Mouse (Mus musculus): ENCODE measurements at regions not wholly inside any gene's neighbourhood (a gene's known extent, or its start where the extent isn't known, plus 50 kb on each side); places are given as distances from the start of the nearest gene placed in this dataset.

DNA sequence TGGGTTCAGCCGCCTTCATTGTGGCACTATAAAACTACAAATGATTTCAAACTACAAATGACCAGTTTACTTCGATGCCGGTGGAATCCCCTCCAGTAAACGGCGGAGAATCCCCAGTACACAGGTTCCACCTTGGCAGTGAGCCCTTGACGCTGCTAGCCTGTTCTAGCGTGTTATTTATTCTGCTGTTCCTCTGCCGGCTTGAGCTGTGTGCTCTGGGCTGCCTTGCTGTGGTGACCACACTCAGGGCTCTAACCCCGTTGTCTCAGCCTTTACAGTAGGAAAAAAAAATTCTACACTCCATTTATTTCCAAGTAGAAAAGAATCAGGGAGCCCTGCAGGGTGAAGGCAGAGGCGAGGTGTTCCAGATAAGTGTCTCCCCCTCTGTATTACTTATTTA lies 80.1 kb upstream of the Pcdh8 start:
- H3K9ac ChIP-seq (replicated peaks): no peak overlapping the region
- WGBS: 70% methylated on average over 10 of the region's 10 CpGs
- no peaks in the 10 kb centered on the region for H3K9me3 ChIP-seq
- ATAC-seq (ENCODE audit: low FRiP score, low read depth): no peak
- H3K27ac ChIP-seq (replicated peaks): no peak overlapping the region
- peaks cover 24% of the 10 kb centered on the region for H3K4me1 ChIP-seq
- no peaks in the 10 kb centered on the region for H3K36me3 ChIP-seq
- peaks cover 62% of the 10 kb centered on the region for H3K27me3 ChIP-seq
- no peak overlapping the region for H3K4me3 ChIP-seq
- no peak overlapping the region for H3K4me2 ChIP-seq (replicated peaks)

DNA sequence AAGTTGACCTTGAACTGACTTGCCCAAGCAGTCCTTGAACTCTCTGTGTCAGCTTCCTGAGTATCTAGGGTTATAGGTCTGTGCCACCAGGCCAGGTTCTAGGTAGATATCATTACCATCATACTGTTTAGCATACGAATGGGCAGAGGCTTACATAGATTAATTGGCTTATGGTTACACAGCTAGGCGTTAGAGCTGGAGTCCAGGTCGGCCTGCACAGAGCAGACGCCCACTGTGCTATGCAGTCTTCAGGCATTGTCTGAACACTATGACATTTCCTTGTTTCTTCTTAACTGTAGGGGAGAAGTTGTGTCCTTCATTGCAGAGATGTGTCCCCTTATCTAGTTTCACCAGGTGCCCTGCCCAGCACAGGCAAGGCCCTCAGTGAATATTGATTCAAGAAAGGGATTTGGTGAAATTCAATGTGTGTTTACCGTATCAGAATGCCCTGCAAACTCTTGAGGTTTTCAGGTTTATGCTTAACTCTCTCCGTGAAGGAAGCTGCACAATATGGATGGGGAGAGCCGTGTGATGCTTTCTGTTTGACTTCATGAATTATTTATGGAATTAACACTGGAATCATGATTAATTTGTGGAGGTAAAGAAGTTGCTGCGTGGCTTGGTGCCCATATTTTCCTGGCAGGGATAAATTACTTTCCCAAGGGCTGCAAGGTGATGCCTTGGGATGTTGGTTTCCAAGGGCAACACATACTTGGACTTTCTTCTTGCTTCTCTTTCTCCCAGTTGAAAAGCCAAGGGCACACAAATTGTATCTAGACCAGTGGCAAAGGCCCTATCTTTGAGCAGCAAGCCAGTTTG lies 78.7 kb upstream of the Pcdh8 start:
- peaks cover 24% of the 10 kb centered on the region for H3K4me1 ChIP-seq
- no peaks in the 10 kb centered on the region for H3K9me3 ChIP-seq
- no peak overlapping the region for H3K4me3 ChIP-seq
- ATAC-seq (ENCODE audit: low FRiP score, low read depth): no peak
- no peak overlapping the region for H3K27ac ChIP-seq (replicated peaks)
- H3K27me3 ChIP-seq: peaks cover 76% of the 10 kb centered on the region
- no peak overlapping the region for H3K4me2 ChIP-seq (replicated peaks)
- 46% methylated on average over 8 of the region's 8 CpGs for WGBS
- H3K9ac ChIP-seq (replicated peaks): no peak overlapping the region
- H3K36me3 ChIP-seq: no peaks in the 10 kb centered on the region

DNA sequence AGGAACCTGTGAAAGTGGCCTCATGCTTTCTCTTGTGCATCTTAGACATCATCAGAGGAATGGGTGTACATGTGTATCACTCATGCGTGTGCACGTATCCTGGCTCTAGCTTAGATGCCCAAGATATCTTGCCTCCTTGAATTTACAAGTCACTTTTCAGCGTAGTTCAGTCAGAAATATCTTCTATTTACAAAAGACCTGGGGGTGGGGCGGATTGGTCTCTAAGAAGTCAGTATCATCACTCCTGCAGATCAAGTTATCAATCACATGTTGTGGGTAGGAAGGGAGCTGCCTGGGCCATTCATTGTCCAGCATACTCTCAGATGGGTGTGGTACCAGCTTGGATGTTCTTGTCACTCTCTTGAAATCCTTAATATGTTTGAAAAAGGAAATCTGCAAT lies 77.0 kb upstream of the Pcdh8 start:
- no peak for ATAC-seq (ENCODE audit: low FRiP score, low read depth)
- Histone ChIP-seq H3K36me3 (no peaks in the 10 kb centered on the region), H3K9me3 (no peaks in the 10 kb centered on the region), H3K27me3 (peaks cover 75% of the 10 kb centered on the region), H3K4me1 (peaks cover 30% of the 10 kb centered on the region), H3K9ac (replicated peaks) (no peak overlapping the region), H3K4me3 (no peak overlapping the region), H3K27ac (replicated peaks) (no peak overlapping the region), H3K4me2 (replicated peaks) (no peak overlapping the region)
- 82% methylated on average over 4 of the region's 4 CpGs for WGBS

DNA sequence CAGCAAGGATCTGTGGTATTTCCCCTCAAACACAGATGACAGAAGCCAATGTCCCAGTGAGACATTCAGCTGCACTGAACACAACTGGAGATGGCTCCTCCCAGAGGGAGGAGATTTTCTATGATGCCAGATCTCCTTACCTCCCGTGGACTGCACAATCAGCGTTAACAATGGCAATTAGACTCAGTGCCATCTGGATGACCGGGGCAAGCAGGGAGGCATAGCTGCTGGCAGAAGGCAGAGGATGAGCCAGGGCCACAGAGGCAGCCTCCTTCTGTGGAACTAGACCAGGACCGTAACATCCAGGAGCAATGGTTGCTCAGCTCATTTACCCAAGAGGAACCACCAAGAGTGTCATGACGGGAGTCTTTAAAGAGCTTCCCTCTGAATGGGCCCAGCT lies 73.2 kb upstream of the Pcdh8 start:
- Histone ChIP-seq H3K4me3 (no peak overlapping the region), H3K4me2 (replicated peaks) (no peak overlapping the region), H3K27ac (replicated peaks) (no peak overlapping the region), H3K4me1 (peaks cover 23% of the 10 kb centered on the region), H3K9ac (replicated peaks) (no peak overlapping the region), H3K9me3 (no peaks in the 10 kb centered on the region), H3K27me3 (peaks cover 68% of the 10 kb centered on the region), H3K36me3 (no peaks in the 10 kb centered on the region)
- WGBS: 76% methylated on average over 5 of the region's 5 CpGs
- no peak for ATAC-seq (ENCODE audit: low FRiP score, low read depth)

DNA sequence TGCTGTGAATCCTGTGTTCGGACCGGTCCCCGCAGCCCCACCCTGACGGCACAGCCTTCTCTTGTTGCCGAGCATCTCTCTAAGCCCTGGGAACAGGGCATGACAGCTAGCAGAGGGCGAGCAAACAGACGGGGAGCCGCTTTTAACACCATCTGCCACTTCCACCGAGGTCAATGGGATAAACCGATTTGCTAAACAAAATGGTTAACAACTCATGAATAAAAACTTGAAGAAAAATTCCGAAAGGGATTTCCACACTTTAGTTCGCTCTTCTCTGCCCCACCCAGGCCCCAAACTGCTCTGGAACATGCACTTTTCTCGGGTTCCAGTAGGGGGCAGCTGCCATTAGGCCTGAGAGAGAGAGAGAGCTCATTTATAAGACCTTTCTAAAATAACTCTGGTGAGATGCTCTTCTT lies 72.0 kb upstream of the Pcdh8 start:
- H3K36me3 ChIP-seq: no peaks in the 10 kb centered on the region
- peak; percentile 95 for ATAC-seq (ENCODE audit: low FRiP score, low read depth)
- H3K4me3 ChIP-seq: no peak overlapping the region
- peaks cover 76% of the 10 kb centered on the region for H3K27me3 ChIP-seq
- no peaks in the 10 kb centered on the region for H3K9me3 ChIP-seq
- peak overlapping the region; percentile 33 for H3K4me2 ChIP-seq (replicated peaks)
- H3K27ac ChIP-seq (replicated peaks): peak overlapping the region; percentile 56
- H3K9ac ChIP-seq (replicated peaks): no peak overlapping the region
- H3K4me1 ChIP-seq: peaks cover 26% of the 10 kb centered on the region
- whole genome bisulfite sequencing: 4% methylated on average over 13 of the region's 13 CpGs

DNA sequence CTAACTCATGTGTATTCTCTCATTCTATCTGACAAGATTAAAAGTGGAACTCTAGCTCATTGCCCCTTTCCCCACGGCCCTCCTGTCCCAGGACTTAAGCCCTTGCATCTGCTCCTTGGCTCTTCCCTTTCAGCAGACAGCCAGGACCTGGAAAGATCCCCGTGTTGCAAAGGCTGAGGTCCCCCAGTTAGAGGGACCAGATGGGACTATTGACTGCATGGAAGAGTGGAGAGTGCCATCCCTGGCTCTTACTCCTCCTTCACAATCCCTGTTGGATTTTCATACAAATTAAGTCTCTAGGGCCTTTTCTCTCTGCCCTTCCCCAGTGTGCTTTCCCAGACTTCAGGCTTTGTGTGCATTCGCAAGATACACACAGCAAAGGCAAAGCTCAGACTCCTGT lies 71.6 kb upstream of the Pcdh8 start:
- H3K36me3 ChIP-seq: no peaks in the 10 kb centered on the region
- no peak overlapping the region for H3K9ac ChIP-seq (replicated peaks)
- 5% methylated on average over 3 of the region's 3 CpGs for WGBS
- H3K27me3 ChIP-seq: peaks cover 77% of the 10 kb centered on the region
- H3K9me3 ChIP-seq: no peaks in the 10 kb centered on the region
- peak; percentile 83 for ATAC-seq (ENCODE audit: low FRiP score, low read depth)
- peaks cover 30% of the 10 kb centered on the region for H3K4me1 ChIP-seq
- H3K4me2 ChIP-seq (replicated peaks): peak overlapping the region; percentile 33
- H3K4me3 ChIP-seq: no peak overlapping the region
- H3K27ac ChIP-seq (replicated peaks): peak overlapping the region; percentile 56

DNA sequence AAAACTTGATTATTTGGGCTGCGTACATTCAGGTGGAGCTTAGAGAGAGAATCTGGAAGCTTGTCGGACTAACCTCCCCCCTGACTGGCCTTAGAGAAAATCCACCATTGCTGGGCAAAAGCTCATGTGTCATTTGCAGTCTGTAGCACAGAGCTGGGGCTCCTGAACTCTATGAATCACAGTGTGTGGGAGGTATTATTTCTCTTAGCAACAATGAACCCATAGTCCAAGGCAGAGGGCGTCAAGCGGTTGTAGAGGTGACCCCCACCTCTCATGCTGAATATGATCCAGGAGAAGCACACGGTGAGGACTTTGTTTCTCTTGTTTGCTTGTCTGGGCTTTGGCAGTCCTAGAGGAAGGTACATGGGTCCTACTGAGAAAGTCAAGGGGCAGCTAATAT lies 66.0 kb upstream of the Pcdh8 start:
- no peak for ATAC-seq (ENCODE audit: low FRiP score, low read depth)
- WGBS: 52% methylated on average over 5 of the region's 5 CpGs
- Histone ChIP-seq H3K27me3 (peaks cover 52% of the 10 kb centered on the region), H3K27ac (replicated peaks) (no peak overlapping the region), H3K36me3 (no peaks in the 10 kb centered on the region), H3K9me3 (no peaks in the 10 kb centered on the region), H3K4me1 (peaks cover 24% of the 10 kb centered on the region), H3K4me2 (replicated peaks) (no peak overlapping the region), H3K9ac (replicated peaks) (no peak overlapping the region), H3K4me3 (no peak overlapping the region)

DNA sequence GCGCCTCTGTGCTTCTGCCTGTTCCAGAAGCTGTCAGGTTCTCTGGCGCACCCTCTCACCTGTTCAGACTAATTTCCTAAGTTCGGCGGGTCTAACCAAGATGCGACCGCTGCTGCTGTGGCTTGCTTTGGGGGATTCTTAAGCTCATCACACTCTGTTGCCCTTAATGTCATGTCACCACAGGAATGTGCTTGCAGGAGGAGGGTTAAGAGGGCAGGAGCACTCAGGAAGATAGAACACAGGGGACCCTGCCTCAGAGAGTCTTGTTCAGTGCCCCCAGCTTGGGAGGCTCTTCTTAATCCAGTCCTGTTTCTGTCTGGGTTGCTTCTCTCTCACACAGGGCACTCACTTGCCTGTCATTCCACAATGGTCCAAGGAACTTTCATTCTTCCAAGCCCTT lies 65.1 kb upstream of the Pcdh8 start:
- H3K36me3 ChIP-seq: no peaks in the 10 kb centered on the region
- H3K27ac ChIP-seq (replicated peaks): no peak overlapping the region
- H3K27me3 ChIP-seq: peaks cover 43% of the 10 kb centered on the region
- no peak overlapping the region for H3K9ac ChIP-seq (replicated peaks)
- no peaks in the 10 kb centered on the region for H3K9me3 ChIP-seq
- ATAC-seq (ENCODE audit: low FRiP score, low read depth): no peak
- no peak overlapping the region for H3K4me3 ChIP-seq
- H3K4me1 ChIP-seq: peaks cover 24% of the 10 kb centered on the region
- WGBS: 85% methylated on average over 5 of the region's 6 CpGs
- H3K4me2 ChIP-seq (replicated peaks): no peak overlapping the region

DNA sequence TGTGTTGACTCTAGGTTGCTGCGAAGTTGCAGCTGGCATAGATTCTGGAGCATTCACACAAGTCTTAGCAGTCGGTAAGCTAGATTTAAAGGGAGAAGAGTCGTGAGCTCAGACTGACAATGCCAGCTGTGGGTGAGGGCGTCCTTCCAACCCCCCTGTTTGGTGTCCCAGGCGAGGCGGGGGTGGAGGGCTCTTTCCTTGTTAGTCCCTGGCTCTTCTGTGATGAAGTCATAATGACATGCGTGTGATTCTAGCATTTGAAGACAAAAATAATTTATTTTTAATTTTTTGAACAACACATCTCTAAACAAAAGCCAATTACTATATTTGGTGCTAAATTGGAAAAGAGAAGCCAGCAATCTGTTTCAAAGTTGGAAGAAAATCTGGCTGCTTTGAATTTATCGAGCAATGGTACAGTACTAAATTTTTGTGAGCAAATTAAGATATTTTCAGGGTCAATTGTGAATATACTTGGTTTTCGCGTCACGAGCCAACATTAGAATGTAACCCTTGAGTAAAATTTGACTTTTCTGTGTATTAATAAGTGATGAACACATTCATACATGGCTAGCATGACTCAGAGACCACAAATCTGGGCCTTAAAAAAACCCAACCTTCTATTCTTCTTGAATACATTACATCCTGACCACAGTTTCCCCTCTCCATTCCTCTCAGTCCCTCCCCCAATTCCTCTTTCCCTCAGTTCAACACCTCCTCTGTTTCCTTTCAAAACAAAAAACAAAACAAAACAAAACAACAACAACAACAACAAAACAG lies 53.7 kb upstream of the Pcdh8 start:
- H3K4me1 ChIP-seq: peaks cover 24% of the 10 kb centered on the region
- H3K36me3 ChIP-seq: no peaks in the 10 kb centered on the region
- ATAC-seq (ENCODE audit: low FRiP score, low read depth): no peak
- H3K9ac ChIP-seq (replicated peaks): no peak overlapping the region
- no peaks in the 10 kb centered on the region for H3K9me3 ChIP-seq
- no peak overlapping the region for H3K4me3 ChIP-seq
- no peak overlapping the region for H3K27ac ChIP-seq (replicated peaks)
- H3K27me3 ChIP-seq: peaks cover 23% of the 10 kb centered on the region
- WGBS: 89% methylated on average over 11 of the region's 11 CpGs
- no peak overlapping the region for H3K4me2 ChIP-seq (replicated peaks)

DNA sequence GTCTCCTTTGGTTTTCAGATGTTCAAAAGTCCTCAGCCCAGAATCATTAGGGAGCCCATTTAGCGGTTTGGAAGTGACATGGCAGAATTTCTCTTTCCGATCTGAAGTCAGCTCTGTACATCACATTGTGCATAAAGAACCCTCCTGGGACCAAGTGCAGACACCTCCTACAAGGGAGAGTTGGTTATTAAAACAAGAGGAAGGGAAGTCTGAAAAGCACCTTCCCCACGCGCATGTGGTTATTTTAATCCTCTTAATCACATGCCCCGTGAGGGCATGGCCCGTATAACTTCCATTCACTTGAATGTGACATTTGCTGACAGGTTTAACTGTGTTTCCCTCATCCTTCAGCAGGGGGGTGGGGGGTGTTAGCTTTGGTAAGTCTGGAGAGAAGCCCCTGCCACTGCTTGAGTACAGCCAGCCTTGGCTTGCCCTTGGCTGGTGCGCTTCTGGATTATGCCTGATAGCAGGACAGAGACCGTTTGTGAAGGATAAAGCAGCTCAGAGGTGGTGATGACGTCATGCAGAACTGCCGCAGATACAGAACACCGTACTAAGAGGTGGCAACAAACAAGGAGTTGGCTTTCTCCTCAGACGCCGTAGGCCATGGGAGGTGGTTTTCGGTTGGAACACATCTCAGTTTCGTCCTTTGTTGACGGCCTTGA lies 51.5 kb upstream of the Pcdh8 start:
- H3K9ac ChIP-seq (replicated peaks): no peak overlapping the region
- no peaks in the 10 kb centered on the region for H3K36me3 ChIP-seq
- peak; percentile 82 for ATAC-seq (ENCODE audit: low FRiP score, low read depth)
- no peak overlapping the region for H3K4me2 ChIP-seq (replicated peaks)
- H3K27ac ChIP-seq (replicated peaks): 0 out of 2 replicates have a peak overlapping the region, but pooled peaks have one; percentile 6
- 50% methylated on average over 16 of the region's 16 CpGs for WGBS
- peaks cover 24% of the 10 kb centered on the region for H3K4me1 ChIP-seq
- no peak overlapping the region for H3K4me3 ChIP-seq
- H3K9me3 ChIP-seq: no peaks in the 10 kb centered on the region
- H3K27me3 ChIP-seq: peaks cover 23% of the 10 kb centered on the region

DNA sequence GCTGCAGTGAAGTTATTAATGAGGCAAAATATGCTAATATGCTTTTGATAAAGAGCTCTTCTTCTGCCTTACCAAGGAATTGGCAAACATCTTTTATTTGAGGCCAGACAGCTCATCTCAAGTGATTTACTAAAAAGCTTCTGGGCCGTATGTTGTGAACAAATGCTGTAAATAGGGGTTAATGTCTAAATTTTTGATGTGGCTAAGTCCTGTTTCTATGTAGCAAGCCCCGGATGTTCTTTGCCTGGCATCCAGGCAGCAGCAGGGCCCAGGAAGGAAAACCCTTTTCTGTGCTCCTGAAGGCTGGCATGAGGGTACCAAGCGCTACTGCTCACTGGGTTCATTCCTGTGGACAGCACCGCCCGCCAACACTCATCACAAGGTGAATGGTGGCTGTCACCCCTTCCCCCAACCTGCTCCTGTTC lies 50.9 kb upstream of the Pcdh8 start:
- Histone ChIP-seq H3K4me3 (no peak overlapping the region), H3K4me1 (peaks cover 24% of the 10 kb centered on the region), H3K9ac (replicated peaks) (no peak overlapping the region), H3K9me3 (no peaks in the 10 kb centered on the region), H3K4me2 (replicated peaks) (no peak overlapping the region), H3K36me3 (no peaks in the 10 kb centered on the region), H3K27me3 (peaks cover 23% of the 10 kb centered on the region), H3K27ac (replicated peaks) (0 out of 2 replicates have a peak overlapping the region, but pooled peaks have one; percentile 6)
- WGBS: 70% methylated on average over 5 of the region's 5 CpGs
- ATAC-seq (ENCODE audit: low FRiP score, low read depth): peak; percentile 24; the same call in 1 of the 2 replicates
